Mouse (Mus musculus) fibroblast of lung, adult 2 months (primary cell): ENCODE data around the gene Osbpl3.
"Not testable (repeated sequence)": the region's sequence is repeated elsewhere in the genome, so short reads cannot be mapped to it uniquely, and the experiment has no call there.

ENCODE experiments used
- DNase-seq: peaks from one replicate; pipeline ENCODE4 v3.0.0-alpha.2; 2011; ENCODE audit warnings: low read depth

Osbpl3 gene

DNA sequence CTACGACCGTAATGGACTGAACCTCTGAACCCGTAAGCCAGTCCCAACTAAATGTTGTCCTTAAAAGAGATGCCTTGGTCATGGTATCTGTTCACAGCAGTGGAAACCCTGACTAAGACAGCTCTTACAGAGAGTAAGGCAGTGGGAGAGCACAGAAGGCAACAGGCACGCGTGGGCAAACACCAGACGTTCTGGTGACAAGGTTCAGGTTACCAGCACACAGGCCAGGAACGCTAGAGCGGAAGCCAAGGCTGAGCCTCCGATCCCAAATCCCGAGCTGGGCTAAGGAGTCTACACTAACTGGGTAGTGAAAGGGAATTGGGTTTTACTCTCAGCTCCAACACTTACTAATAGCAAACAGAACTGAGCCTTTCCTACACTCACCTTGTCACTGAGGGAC lies 3.8 kb downstream of the Osbpl3 start:
- DNase-seq, result no peak

DNA sequence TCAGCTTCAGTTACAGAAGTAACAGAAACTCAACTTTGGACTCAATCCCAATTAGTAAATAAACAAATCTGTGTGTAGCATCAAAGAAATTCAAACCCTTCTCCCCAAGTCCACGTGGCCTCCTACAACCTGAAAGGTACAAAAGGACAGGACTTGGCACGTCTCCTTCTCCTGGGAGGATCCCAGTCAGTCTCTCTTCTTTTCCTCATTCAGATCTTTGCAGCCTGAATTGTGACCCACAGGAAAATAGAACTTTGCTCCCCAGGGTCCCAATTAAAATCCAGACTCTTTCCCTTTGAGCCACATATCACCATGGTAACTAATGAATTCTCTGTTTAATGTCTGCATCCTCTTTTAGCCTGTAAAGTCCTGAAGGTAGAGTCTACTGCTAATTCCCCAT lies 10.4 kb downstream of the Osbpl3 start:
- DNase-seq, result no peak

DNA sequence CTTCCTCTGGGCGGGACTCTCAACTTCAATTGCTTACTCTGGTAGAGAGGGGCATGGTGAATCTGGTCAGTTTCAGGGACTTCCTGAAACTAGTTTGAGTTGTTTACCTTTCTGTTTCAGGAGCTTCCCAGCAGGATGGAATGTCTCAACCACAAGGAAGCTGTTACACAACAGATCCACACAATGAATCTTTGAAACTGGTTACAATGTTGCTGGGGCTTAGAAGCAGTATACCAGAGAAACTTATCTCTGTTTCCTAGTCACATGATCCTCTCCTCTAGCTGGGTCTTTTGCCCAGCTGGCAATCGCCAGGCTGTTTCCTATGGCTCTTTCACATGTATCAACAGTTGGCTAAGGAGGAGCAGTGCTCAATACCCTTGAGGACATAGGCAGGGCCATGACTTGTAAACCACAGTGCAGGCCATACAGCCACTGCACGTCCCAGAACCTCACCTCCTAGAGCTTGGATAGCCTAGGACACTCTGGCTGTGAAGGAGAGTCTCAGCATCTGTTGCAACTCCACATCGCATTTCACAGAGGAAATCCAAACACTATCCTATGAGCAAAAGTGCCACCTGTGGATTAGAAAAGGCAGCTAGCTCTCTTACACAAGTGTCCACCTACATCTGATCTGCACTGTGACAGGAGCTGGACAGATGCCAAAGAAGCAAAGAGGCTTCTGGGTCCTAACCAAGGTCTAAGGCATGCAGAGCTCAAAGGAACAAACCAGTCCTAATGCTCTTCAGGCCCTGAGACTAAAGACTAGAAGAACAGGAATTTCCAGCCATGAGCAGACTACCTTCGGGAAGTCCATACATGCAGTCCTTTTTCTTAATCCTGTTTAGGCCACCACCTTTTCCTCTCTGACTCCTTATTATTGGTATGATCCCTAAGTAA lies 14.8 kb downstream of the Osbpl3 start:
- DNase-seq, result no peak

DNA sequence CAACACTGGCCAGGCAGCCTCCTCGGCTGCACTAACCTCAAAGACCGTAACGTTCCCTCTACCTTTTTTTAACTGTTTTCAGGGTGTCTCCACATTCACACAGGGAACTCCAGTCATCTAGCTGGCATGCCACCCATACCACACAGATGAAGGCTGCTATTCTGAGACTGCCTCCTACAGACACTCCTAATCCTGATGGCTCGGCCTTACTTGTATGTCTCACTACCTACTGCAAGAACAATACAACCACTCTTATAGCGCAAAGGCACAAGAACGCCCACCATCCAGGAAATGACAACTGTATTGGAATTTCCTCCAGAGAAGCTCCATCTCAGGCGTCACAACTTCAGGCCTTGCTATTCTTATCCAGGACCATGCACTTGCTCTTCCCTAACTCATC lies 15.8 kb downstream of the Osbpl3 start:
- no peak for DNase-seq

DNA sequence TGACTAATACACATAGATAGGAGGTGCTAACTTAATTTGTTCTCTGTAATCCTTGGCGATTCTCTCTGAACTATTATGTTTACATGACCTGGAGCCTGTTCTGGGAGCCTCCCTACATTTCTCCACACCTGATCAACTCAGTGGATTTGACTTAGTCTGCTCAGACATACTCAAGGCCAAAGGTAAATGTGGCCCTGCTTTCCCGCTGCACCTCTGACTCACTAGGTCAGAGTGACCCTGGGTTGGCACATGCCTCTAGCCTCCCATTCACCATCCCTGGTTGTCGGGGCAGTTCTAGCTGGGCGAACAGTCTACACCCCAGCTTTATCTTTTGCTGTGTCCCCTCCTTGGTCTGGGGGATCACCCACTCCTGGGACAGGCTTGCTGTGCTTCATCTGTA lies 17.1 kb downstream of the Osbpl3 start:
- DNase-seq, result not testable (repeated sequence)

DNA sequence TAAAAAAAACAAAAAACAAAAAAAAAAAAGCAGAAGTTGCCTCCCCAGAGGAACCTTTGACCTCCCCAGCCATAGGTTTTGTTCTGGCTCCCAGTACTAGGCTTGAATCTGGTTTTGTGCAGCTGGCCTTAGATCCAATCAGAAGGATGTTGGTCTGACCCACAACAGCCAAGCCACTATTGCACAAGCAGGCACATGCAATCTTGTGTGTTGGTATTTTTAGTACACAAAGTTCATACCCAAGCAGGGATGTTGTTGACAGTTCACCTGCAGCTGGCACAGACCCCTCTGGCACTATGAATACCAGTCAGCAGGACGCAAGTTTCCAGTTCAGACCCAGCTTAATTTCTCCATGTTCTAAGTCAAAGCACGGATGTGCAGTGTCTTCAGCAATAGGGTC lies 18.2 kb downstream of the Osbpl3 start:
- DNase-seq, result no peak

DNA sequence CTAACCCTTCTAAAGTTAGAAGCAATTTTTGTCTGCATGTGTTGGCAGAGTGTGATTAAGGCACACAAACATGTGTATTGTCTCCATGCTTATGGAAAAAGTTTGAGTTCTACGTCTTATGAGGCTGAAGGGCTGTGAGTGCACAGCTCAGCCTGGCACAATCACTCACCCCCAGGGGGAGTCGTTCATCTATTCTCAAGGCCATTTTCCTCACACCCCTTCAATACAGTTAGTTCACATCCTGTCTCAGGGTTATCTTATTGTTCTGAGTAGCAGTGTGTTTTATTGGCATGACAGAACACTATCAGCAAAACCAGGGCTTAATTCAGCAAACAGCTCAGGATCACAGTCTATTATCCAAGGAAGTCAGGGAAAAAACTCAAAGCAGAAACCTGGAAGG lies 19.3 kb downstream of the Osbpl3 start:
- no peak for DNase-seq

DNA sequence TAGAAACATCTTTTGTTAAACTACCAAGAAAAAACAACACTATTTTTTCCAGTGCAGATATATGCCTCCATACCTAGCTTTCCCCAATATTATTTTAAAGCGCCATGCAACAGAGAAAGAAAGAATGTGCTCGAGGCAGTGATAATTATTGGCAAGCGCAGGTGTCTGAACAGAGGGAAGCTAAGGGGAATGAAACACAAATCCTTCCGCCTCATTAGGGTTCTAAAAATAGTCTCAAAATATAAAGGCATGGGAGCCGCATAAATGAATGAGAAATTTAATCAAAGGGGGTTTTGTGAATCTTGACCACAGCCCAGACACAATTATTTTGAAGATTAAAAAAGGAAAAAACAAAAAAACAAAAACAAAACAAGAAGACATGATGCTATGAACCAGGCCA lies 23.5 kb downstream of the Osbpl3 start:
- DNase-seq, result no peak

DNA sequence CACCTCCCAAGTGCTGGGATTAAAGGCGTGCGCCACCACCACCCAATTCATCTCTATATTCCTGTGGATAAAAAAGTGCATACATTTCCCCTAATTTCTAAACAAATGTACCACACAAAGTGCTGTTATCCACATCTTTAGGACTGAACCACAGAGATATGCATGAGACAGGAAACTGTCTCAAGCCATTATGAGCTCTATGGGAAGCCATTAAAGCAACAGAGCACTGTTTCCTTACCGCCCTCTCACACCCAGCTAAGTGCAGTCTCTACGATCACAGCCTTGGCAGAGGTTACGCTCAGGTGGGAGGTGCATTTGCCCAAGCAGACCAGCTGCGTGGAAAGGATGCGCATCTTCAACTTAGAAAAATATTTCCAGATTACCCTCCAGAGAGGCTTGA lies 26.7 kb downstream of the Osbpl3 start:
- no peak for DNase-seq

DNA sequence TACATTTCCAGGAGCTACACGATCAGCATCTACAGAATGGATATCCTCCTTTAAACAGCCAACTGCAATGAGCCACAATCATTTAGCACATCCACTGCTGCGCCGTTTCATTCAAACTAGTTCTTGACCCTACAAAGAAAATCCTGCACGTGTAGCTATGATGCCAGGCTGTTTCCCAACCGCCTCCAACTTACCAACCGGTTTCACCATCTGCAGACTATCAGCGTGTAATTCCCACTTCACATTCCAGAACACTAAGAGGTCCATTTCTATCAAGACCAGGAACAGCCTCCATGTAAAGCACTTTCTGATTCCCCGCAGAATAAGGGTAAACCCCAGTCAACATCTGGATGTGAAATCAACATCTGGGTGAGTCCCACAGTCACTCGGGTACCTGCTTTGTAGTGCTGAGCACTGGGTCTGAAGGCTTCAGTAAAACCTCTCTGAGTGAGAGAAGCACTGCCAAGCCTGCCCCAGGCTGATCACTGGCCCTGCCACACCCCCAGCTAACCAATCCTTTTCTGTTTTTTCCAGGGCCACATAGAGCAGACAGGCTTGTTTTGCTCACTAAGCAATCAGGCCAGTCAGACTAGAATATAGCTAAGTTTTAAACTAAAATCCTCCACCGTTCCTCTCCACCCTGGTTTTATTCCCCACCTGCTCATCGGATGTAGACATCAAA lies 28.8 kb downstream of the Osbpl3 start:
- DNase-seq, result no peak

DNA sequence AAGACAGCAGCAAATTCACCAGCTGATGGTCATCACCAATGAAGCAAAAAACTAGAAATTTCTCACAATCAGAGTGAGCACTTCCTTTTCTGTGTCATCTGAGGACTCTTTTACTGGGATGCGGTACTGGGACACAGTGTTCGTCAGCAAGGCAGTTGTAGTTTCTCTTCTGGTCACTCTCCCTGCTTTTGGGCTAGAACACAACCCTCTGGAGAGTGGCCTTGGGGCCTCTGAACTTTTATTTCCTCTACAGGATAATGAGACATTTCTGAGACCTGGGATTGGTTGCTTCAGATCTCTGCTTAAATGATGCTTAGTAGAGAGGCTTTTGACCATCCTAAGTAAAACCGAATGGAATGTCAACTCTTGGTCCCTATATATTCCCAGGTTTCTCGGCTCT lies 29.4 kb downstream of the Osbpl3 start:
- no peak for DNase-seq

DNA sequence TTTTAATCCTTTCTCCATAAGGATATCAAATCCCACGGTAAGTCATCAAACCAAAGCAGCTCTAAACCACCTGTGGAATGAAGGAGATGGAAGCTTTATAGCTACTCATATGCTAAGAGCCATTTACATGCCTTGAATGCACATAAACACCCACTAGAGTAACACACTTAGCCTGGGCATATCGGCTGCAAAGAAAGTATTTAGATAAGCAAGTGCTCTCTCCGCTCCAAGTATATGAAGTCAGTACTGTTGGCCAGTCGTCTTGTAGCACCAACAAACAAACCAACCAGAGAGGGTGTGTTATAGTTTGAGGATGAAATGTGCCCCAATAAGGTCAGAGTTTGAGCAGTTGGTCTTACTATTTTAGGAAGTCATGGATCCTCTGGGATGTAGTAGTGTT lies 31.7 kb downstream of the Osbpl3 start:
- DNase-seq, result no peak

DNA sequence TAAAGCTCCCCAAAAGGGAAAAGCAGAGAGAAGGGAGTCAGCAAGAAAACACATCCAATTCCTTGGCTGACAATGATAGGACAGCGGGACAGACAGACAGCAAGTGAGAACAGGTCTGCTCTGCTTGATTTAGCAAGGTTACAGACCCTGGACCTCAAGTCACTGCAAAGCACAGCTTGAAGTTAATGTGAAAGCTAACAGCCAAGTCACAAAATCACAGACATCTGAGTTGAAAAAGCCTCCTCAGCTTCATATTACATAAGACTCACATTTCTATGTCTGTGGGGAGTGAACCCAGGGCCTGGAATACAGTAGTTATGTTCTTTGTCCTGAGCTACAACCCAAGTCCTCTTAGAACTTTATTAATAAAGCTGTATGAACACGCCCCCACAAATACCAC lies 35.6 kb downstream of the Osbpl3 start:
- DNase-seq, result no peak

DNA sequence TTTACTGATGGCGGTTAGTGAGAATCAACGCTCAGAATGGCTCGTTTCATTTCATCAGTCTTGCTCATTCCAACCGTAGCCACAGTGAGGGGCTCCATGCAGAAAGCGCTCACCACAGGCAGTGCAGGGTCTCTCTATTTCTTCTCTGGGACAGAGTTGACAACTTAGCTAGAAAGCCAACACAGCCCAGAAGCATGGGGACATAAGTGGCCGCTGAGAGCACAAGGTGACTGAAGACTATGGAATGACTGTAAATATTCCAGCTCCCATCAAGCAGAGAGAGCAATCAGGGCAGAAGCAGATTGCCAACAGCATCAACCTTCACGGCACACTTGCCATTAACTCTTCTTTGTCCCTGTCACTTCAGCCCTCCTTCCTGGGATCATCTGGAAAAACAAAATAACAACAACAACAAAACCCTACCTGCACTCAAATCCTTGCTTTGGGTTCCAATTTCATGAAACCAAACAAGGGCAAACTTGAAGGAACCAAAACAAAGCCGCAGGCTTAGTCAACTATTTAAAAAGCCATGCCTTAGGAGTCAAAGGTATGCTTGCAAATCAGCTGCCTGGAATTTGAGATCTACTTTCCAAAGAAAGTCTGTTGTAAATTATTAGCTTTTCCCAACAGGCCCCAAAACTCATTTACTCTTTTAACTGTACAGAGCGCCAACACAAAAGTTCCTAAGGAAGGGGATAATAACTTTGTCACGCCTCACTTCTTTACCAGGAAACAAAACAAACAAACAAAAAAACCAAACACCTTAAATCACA lies 36.3 kb downstream of the Osbpl3 start:
- DNase-seq, result no peak

DNA sequence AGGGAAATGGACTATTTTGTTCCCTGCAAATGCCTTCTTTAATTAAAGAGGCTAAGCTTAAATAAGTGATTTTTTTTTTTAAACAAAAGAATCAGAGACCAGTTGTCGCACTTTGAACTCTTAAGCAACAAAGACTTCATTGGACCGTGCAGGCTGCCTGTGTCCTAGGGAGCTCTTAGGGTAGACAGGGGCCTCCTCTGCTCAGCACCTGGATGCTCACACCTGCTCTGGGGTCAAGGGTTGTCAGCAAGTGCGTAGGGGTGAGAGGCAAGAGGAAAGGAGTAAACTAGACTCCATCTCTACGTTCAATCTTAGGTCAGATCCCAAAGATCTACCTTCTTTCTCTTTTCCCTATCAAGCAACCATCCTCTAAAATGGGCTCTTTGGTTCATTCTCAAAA lies 37.0 kb downstream of the Osbpl3 start:
- no peak for DNase-seq

DNA sequence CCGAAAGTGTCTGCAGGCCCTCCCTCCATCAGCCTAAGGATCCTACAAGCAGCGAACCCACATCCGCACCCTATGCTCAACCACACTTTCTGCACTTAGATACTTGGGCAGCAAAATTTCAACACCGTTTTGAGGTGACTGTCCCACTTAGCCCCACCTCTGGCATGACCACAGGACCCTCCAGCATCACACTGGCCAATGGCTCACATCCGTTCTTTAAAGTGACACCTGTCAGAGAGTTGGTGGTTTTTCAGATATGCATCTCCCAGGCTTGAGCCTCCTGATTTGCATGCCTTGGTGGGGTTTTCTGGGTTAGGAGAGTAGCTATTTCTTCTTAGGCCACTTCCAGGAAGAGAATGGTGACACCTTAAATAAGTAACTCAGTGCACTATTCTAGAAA lies 39.1 kb downstream of the Osbpl3 start:
- DNase-seq, result no peak

DNA sequence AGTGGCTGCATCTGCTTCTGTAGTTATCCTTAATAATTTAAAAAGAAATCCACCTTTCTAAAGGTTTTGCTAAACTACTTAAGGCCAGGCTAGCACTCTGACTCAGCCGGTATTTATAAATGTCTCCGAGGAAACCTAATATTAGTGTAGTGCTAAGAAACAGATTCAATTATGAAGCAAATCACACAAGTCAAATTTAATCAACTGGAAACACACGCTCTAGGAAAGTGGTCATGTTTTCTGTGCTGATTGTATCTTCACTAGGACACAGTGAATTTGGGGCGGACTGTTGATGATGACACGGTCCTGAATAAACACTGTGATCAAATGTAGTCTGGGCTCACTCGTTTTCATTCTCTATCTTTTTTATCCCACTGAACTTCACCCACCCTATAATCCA lies 40.6 kb downstream of the Osbpl3 start:
- no peak for DNase-seq

DNA sequence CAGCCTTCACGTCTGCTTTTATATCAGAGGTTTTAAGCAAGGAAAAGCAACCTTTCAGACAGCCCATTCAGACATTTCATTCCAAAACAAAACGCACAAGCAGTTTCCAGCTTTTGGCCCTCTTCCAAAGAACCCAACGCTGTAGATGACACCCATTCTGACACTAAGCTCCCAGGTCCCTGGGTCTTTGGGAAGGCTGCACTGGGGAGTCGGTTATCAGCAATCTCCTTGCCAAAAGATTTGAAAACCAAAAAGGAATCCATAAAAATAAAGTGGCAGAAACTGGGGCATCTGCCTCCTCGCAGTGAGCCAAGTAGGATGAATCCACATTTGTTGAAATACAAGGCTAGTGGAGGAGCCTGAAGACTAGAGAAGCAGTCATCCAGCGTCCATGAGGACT lies 41.5 kb downstream of the Osbpl3 start:
- DNase-seq, result no peak

DNA sequence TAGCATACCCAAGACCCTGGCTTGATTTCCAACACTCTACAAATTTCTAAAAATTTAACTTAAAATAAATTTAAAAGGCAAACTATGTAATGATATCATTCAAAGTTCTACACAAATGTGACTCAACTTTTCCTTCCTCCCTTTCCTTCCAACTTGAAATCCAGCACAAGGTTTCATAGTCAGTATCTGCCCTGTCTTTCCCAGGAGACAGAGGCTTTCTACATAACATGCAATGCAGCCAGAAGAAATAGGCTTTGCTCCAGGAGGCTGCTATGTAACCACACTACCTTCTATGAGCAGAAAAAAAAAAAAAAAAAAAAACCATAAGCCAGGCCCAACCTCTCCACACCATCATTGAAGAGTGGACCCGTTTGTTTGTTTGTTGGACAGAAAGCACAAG lies 42.6 kb downstream of the Osbpl3 start:
- no peak for DNase-seq

DNA sequence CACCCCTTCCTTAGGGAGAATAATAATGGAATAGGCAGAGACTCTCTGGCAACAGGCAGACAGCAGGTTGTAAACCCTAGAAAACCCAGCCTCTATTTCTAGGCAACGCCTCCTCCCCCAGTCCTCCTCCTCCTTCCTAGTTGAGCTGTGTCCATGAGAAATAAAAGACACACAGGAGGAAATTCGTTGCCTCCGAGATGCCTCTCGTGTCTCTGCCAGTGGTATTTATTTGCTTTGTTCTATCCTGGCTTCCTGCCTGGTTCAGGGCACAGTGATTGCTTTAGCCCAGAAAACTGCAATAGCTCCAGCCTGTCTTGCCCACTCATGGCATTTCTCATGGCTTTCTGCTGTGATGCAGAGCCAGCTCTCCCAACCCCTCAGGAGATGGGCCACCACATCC lies 43.8 kb downstream of the Osbpl3 start:
- DNase-seq, result no peak

DNA sequence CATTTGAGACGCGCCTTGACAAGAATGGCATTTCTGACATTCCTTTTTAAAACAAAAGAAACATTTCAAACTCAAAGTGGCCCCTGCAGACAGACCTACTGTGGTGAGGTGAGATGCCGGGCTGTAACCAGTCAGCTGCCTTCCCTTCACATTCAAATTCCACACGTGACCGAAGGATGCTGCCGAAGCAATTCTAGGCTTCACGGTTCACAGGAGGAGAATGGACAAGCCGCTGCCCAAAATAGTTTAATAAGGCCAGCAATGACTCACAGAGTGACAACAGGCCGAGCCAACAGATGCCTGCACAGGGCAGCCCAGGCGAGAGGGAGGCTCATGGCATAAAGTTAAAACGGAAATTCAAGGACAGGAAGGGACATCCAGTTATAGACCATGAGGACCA lies 51.3 kb downstream of the Osbpl3 start:
- no peak for DNase-seq

DNA sequence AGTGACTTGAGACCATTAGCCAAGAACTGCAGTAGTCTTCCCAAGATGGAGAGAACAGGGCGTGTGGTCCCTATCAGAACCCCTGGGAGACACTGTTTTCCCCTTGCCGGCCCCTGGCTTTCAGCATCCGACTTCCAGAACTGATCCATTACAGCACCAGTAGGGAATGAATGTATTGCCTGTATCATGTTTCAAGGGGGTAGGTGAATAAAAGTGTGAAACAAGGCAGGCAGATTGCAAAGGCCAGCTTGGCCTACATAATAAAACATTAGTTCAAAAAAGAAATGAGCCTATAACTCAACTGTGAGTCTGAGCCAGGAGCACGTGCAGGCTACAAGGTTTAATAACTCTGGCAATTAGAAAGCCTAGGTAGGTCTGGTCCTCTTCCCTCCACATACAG lies 52.5 kb downstream of the Osbpl3 start:
- no peak for DNase-seq

DNA sequence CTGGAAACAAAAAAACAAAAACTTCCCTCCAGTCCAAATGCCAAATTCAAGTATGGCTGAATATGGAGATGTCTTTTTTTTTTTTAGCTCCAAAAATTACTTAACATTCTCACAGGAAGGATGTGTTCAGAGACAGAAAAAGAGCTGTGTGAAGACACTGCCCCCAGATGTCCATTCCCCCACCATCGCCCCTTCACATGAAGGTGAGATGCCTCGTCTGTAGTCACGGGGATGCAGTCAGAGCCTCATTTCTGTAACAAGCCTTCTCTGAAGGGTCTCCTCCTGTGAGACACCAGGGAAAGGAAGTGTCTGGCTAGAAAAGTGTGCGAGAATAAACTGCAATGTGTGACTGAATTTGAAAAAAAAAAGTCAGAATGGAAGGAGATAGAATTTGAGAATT lies 53.1 kb downstream of the Osbpl3 start:
- DNase-seq, result no peak
